Mouse (Mus musculus) fibroblast of lung, adult 2 months (primary cell): ENCODE results near the gene Acr.

Source experiments
- DNase-seq: peaks from one replicate; pipeline ENCODE4 v3.0.0-alpha.2; 2011; ENCODE audit warnings: low read depth

Gene Acr

GRCm38 (mm10) chr15:89622959-89623625 is 55.0 kb downstream of the Acr start:
- DNase-seq, result no peak

DNA sequence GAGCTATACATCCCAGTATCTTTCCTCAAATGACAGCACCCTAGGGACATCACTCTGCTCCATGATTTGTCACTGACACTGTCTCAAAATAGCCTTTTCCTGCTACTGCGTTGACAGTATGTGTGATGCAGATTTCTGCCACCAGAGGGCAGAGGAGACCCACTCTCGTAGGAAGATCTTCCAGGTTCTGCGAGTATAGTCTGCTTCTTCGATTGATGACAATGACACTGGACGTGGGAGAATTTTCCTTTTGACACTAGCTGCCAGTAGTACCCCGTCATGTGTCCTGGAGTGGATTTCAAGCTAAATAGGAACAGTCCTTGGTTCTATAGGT is 55.5 kb downstream of the Acr start:
- DNase-seq, result no peak
